Mouse (Mus musculus) CH12.LX (cell line): ENCODE measurements at regions not wholly inside any gene's neighbourhood (a gene's known extent, or its start where the extent isn't known, plus 50 kb on each side); places are given as distances from the start of the nearest gene placed in this dataset.
A peak's percentile ranks its signal among the peaks of the same experiment; 100 is the strongest.

Source experiments
- BHLHE40 ChIP-seq: IDR thresholded peaks from 2 replicates; pipeline ENCODE4 v1.6.1; 2011; ENCODE audit warnings: mild to moderate bottlenecking, low read depth, low read length, improper control_type of control experiment
- CTCF ChIP-seq, 2 experiments: IDR thresholded peaks in 1 of 2; conservative IDR thresholded peaks in 1 of 2; 2 replicates each; pipeline ENCODE4 v1.5.1; 2011 to 2012; ENCODE audit warnings: low read depth in 2 of 2, low read length in 2 of 2, improper control_type of control experiment in 1 of 2, inconsistent platforms in 1 of 2, mild to moderate bottlenecking in 1 of 2, moderate library complexity in 1 of 2
- EP300 ChIP-seq: IDR thresholded peaks from 2 replicates; pipeline ENCODE4 v1.6.1; 2011; ENCODE audit warnings: low read length, improper control_type of control experiment
- MAFK ChIP-seq: IDR thresholded peaks from 2 replicates; pipeline ENCODE4 v1.6.1; 2011; ENCODE audit warnings: low read length, improper control_type of control experiment; ENCODE audit not compliant: insufficient replicate concordance
- MEF2A ChIP-seq: IDR thresholded peaks from 2 replicates; pipeline ENCODE4 v1.6.1; 2014; ENCODE audit warnings: low read depth, mild to moderate bottlenecking, inconsistent platforms, low read length, improper control_type of control experiment, borderline replicate concordance
- TCF12 ChIP-seq: IDR thresholded peaks from 2 replicates; pipeline ENCODE4 v1.6.1; 2014; ENCODE audit warnings: low read depth, mild to moderate bottlenecking, inconsistent platforms, low read length, improper control_type of control experiment
- USF1 ChIP-seq: IDR thresholded peaks from 2 replicates; pipeline ENCODE4 v1.6.1; 2014; ENCODE audit warnings: low read depth, mild to moderate bottlenecking, inconsistent platforms, low read length, improper control_type of control experiment

DNA sequence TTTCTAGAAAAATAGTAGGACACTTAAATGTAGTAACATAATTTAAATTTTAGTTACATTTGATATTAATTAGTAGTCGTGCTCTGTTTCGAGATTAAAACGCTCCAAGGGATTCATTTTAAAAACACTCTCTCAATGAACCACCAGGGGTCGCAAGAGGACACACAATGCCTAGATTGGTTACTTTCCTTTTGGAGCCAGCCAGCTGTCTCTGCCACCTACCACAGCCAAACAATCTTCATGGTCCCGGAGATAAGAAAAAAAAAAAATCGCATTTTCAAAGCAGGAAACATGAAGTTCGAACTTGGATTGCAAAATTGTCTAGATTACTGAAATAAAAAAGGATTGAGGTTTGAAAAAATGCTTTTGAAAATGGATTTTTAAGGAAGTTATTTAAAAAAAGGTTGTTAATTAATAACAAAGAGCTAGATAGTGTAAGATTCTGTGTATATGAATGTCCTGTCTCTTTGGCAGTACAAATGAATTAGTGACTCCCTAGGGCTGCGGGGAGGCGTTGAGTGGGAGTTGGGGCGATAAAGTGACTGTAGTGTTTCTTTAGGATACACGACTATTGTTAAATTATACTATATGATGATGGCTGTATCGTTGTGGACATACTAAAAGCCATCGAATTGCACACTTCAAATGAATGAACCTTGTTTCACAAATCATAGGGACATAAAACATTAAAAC, 108.6 kb downstream of the Gm5447 start:
- TF ChIP-seq BHLHE40 (no peak), EP300 (no peak), CTCF (conservative IDR thresholded peaks at IDR 0.05 in 1 of 2, IDR thresholded peaks at IDR 0.05 in 1 of 2; ENCODE audit: low read depth in 2 of 2, low read length in 2 of 2) (peak; percentile 68 to 94), TCF12 (no peak), MAFK (no peak), USF1 (no peak), MEF2A (no peak)
